Mouse (Mus musculus): ENCODE measurements at regions not wholly inside any gene's neighbourhood (a gene's known extent, or its start where the extent isn't known, plus 50 kb on each side); places are given as distances from the start of the nearest gene placed in this dataset.

- Histone ChIP-seq H3K27me3 (ENCODE audit: insufficient read depth, low read length) (no peaks in the 10 kb centered on the region), H3K4me2 (ENCODE audit: low read depth) (no peak overlapping the region), H3K9me3 (ENCODE audit: low read length) (no peaks in the 10 kb centered on the region), H3K36me3 (ENCODE audit: insufficient read depth) (no peaks in the 10 kb centered on the region), H3K4me1 (ENCODE audit: insufficient read depth) (no peaks in the 10 kb centered on the region), H3K4me3 (ENCODE audit: low read depth, low read length) (no peak overlapping the region), H3K27ac (ENCODE audit: low read depth, low read length) (no peak overlapping the region), H3K9ac (no peak overlapping the region)
- no peak for DNase-seq
- WGBS = 15% methylated on average over 3 of the region's 3 CpGs
- TF ChIP-seq CTCF (IDR thresholded peaks at IDR 0.05; ENCODE audit: low read depth) = no peak
- no peak for ATAC-seq
These were observed 539.8 kb upstream of the Hs3st1 start for GRCm38 (mm10) chr5:40294868-40295693.

DNA sequence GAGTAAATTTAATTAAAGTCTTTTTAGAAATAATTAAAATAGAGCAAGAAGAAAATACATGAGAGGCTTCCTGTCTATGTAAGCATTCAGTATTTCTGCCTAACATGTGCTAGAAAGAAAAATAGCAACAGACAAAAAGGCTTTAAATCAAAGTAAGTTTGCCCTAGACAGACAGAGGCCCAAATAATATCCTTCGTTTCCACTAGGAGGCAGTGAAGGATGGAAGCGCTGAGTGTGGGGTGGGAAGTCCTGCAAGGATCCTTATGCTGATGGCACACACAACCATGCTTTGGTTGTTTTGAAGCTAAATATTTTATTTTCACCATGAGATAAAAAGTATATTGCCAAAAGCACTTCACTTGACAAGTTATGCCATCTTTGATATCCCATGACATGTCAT, 527.1 kb upstream of the Hs3st1 start:
- no peak overlapping the region for H3K27ac ChIP-seq (ENCODE audit: low read depth, low read length)
- no peak for ATAC-seq
- no peak for DNase-seq
- TF ChIP-seq CTCF (IDR thresholded peaks at IDR 0.05; ENCODE audit: low read depth) = peak; percentile 21; the same call in 1 of the 2 replicates
- no peak overlapping the region for H3K4me2 ChIP-seq (ENCODE audit: low read depth)
- H3K9me3 ChIP-seq (ENCODE audit: low read length) = no peaks in the 10 kb centered on the region
- no peaks in the 10 kb centered on the region for H3K4me1 ChIP-seq (ENCODE audit: insufficient read depth)
- no peaks in the 10 kb centered on the region for H3K36me3 ChIP-seq (ENCODE audit: insufficient read depth)
- no peak overlapping the region for H3K4me3 ChIP-seq (ENCODE audit: low read depth, low read length)
- H3K27me3 ChIP-seq (ENCODE audit: insufficient read depth, low read length) = no peaks in the 10 kb centered on the region
- H3K9ac ChIP-seq = no peak overlapping the region
- 49% methylated on average over 2 of the region's 2 CpGs for WGBS

DNA sequence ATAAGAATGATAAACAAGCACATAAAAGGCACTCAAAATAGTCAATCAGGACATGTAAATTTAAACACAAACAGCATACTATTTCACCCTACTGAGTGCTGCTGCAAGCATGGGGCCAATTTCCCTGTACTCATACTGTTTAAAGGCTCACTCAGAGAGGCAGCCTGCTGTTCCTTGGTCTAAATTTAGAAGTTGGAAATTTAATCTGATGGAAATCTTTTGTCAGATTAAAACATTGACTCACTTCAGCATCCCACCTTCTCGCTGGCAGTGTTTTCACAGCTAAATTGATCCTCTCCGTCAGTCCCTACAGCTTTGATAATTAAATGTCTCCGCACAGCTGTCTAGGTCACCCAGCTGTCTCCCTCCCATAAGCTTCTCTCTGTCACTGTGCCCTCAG, 491.4 kb upstream of the Hs3st1 start:
- no peak; the same call in 1 of the 2 replicates for ATAC-seq
- 48% methylated on average over 3 of the region's 3 CpGs for WGBS
- no peak for TF ChIP-seq CTCF (IDR thresholded peaks at IDR 0.05; ENCODE audit: low read depth)
- H3K27ac ChIP-seq (ENCODE audit: low read depth, low read length) = no peak overlapping the region
- H3K27me3 ChIP-seq (ENCODE audit: insufficient read depth, low read length) = no peaks in the 10 kb centered on the region
- H3K4me2 ChIP-seq (ENCODE audit: low read depth) = no peak overlapping the region
- H3K4me1 ChIP-seq (ENCODE audit: insufficient read depth) = no peaks in the 10 kb centered on the region
- no peaks in the 10 kb centered on the region for H3K36me3 ChIP-seq (ENCODE audit: insufficient read depth)
- H3K9me3 ChIP-seq (ENCODE audit: low read length) = no peaks in the 10 kb centered on the region
- no peak overlapping the region for H3K9ac ChIP-seq
- no peak overlapping the region for H3K4me3 ChIP-seq (ENCODE audit: low read depth, low read length)
- peak; percentile 3 for DNase-seq

Data from forebrain, postnatal 0 days (tissue).